Mouse (Mus musculus): ENCODE measurements around the gene Orm1.

- TF ChIP-seq MYOG (IDR thresholded peaks at IDR 0.05; ENCODE audit: control insufficient read depth in 1 of 3, insufficient read depth in 1 of 3, insufficient read length in 2 of 3, low read depth in 2 of 3) (no peak), REST (IDR thresholded peaks at IDR 0.05; ENCODE audit: insufficient read depth, insufficient read length) (no peak)
Measured at GRCm38 (mm10) chr4:63308316-63308715, 36.0 kb upstream of the Orm1 start.

Data from myocyte (in vitro differentiated cells).